In the genomic region with DNA sequence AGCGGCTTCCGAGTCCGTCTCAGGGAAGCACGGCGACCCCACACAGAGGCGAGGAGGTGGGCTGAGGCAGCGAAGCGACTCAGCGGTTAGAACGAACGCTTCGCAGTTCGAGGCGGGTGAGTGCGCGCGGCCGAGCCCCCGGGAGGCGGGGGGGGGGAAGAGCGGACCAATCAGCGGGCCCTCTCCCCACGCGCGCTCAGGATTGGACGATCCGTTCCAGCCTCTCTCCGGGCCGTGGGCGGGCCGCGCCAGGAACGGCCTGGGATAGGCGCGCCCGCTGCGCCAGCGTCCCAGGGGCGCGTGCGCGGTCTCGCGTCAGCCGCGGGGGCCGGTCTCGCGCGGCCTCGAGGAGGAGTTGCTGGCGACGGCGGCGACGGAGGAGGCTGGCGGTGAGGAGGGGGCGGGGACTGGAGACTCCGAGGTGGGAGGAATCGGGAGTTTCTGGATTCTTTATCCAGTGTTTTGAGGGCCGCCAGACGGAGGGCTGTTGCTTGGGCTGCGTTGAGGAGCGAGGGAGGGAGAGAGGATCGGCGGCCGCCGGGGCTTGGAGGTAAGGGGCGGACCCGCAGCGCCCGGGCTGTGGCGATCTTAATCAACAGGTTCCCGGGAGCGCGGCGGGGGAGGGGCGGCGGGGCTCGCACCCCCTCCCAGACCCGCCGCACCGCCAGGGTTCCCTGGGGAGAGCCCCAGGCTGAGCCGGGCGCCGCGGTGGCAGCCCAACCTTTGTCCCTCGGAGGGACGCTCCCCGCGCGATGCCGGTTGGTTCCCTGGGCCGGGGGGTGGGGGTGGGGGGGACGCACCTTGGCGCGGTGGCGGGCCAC, we compare ENCODE assay signal across 8 mouse cellular contexts. TPM values are rescaled to one million over a fixed set of nuclear protein-coding genes. Genes with fewer than 3 reads are reported as not detected.
DNase-seq lines count a peak whose midpoint lies in the region; ATAC-seq lines count a peak whose summit lies in the region.

Mpp5 (plus strand) TSS at position 351 of the 821 bp plus-strand sequence.

- peak within 1 kb of the TSS; percentile 85 for H3K4me3 ChIP-seq in forebrain, embryonic 14.5 days (ENCODE audit: low read depth, low read length)
- peak within 1 kb of the TSS; percentile 85 for H3K4me3 ChIP-seq in neural tube, embryonic 15.5 days (replicated peaks)

- H3K9me3 ChIP-seq in forebrain, embryonic 14.5 days (replicated peaks; ENCODE audit: control insufficient read depth, low read length) = no peaks in the 10 kb centered on the region
- no peaks in the 10 kb centered on the region for H3K9me3 ChIP-seq in neural tube, embryonic 15.5 days (replicated peaks)

- H3K27ac ChIP-seq in forebrain, embryonic 14.5 days (ENCODE audit: low read depth, low read length) = peak within 1 kb of the TSS; percentile 86
- peak within 1 kb of the TSS; percentile 85 for H3K27ac ChIP-seq in neural tube, embryonic 15.5 days (replicated peaks)

- peak within 1 kb of the TSS; percentile 79 for H3K9ac ChIP-seq in forebrain, embryonic 14.5 days (ENCODE audit: low read length)
- H3K9ac ChIP-seq in neural tube, embryonic 15.5 days (replicated peaks) = peak within 1 kb of the TSS; percentile 67

- under 1% methylated on average over 79 of the region's 98 CpGs for WGBS in forebrain, embryonic 14.5 days
- under 1% methylated on average over 67 of the region's 98 CpGs for WGBS in neural tube, embryonic 15.5 days

- ATAC-seq in forebrain, embryonic 14.5 days = peak; percentile 100
- ATAC-seq in neural tube, embryonic 15.5 days (ENCODE audit: low FRiP score) = peak; percentile 100

- 0 out of 2 replicates have a peak, but pooled peaks cover 3% of the 10 kb centered on the region for H3K27me3 ChIP-seq in forebrain, embryonic 14.5 days (replicated peaks; ENCODE audit: control insufficient read depth, insufficient read depth, low read length)
- peaks cover 4% of the 10 kb centered on the region; the same call in 1 of the 2 replicates for H3K27me3 ChIP-seq in neural tube, embryonic 15.5 days (replicated peaks)

- peak; percentile 93 for DNase-seq in ES-CJ7 (ENCODE audit: low read depth, low spot score)
- peak; percentile 96 for DNase-seq in cerebellum, adult 11 months
- DNase-seq in forebrain, embryonic 14.5 days (ENCODE audit: low spot score) = peak; percentile 99
- DNase-seq in heart, postnatal 14 days = peak; percentile 97 to 99
- peak; percentile 97 for DNase-seq in layer of hippocampus, adult 11-12 months (ENCODE audit: low spot score)
- peak; percentile 97 to 98 for DNase-seq in lung, adult 18-20 months
- peak; percentile 97 for DNase-seq in testis, postnatal 14 days (ENCODE audit: low spot score)

- intact Hi-C loops in heart, postnatal 14 days (cut with DNase I) = loop anchor here (5.0 to 10.0 kb wide), 3 partner anchors 64 to 524 kb away; partner anchors contain the start of genes Atp6v1d, Eif2s1 and Gphn

- peaks cover 3% of the 10 kb centered on the region for H3K4me1 ChIP-seq in forebrain, embryonic 14.5 days (ENCODE audit: control insufficient read depth, insufficient read depth, low read length)
- peaks cover 10% of the 10 kb centered on the region for H3K4me1 ChIP-seq in neural tube, embryonic 15.5 days

- H3K4me2 ChIP-seq in forebrain, embryonic 14.5 days (ENCODE audit: low read length) = peak within 1 kb of the TSS; percentile 72
- H3K4me2 ChIP-seq in neural tube, embryonic 15.5 days = peak within 1 kb of the TSS; percentile 78

- no peaks in the 10 kb centered on the region for H3K36me3 ChIP-seq in forebrain, embryonic 14.5 days (ENCODE audit: control insufficient read depth, insufficient read depth, low read length)
- H3K36me3 ChIP-seq in neural tube, embryonic 15.5 days = no peaks in the 10 kb centered on the region

RNA-seq across cellular contexts. Expression of gene Mpp5, which starts in this region (rescaled TPM):
- 12.1 and 16.1 TPM in 2 replicates for polyA plus RNA-seq in forebrain, embryonic 14.5 days (2014; fragmentation: Nextera tagmentation; extraction: Ambion mirVana)
- 10 to 100 TPM; 15.1 to 15.4 TPM for total RNA-seq in heart, postnatal 14 days (2021)
- polyA plus RNA-seq in neural tube, embryonic 15.5 days (2015; fragmentation: Nextera tagmentation; extraction: Ambion mirVana) = 14.5 and 14.6 TPM in 2 replicates

Comparison
In these comparisons a context has a peak if more than half of its experiments do, and no peak if none do; other contexts are left out.
1. Peak in every context shown above with its lines: DNase-seq, ATAC-seq, H3K4me3 ChIP-seq and H3K27ac ChIP-seq.